Mouse (Mus musculus): ENCODE data around the gene Ctnna3.

DNA sequence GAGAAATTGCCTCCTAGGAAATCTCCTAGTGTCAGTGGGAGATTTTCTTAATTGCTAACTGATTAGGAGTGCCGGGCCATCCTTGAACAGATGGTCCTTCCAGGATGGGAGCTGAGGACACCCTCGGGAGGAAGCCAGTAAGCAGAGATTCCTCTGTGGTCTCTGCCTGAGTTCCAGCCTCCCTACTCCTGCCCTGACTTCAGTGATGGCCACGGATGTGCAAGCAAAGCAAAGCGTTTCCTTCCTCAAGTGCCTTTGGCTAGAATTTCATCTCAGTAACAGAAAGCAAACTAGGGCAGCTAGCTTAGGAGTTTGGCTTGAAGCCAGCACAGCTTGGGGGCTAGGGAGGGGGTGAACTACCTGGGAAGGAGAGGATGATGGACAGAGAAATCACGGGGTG is 12.8 kb upstream of the Ctnna3 start:
- TF ChIP-seq POLR2A (IDR thresholded peaks at IDR 0.05; ENCODE audit: insufficient read length, low read depth) (no peak), TCF12 (IDR thresholded peaks at IDR 0.05; ENCODE audit: insufficient read depth, poor library complexity, severe bottlenecking) (no peak)

Data from myocyte (in vitro differentiated cells).